Comparison of ENCODE assay signal across 11 mouse cellular contexts in the genomic region with DNA sequence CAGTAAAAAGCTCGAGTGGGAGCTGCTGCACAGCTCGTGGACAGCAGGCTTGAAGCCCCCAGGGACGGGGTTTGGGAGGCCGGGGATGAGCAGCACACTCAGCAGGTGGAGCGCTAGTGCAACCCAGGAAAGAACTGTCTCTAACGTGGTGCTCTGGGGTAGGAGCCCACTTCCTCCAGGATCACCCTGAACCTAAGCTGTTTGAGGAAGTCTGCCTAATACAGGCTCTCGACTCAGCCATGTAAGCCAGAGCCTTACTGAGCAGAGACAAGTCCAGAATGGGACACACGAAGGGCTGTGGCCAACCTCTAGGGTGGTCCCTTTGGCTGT. TPM values are rescaled to one million over a fixed set of nuclear protein-coding genes. Genes with fewer than 3 reads are reported as not detected.
DNase-seq lines count a peak whose midpoint lies in the region; ATAC-seq and TF ChIP-seq lines count a peak whose summit lies in the region.
"Had no signal": no experiment of that assay in that cellular context is flagged by ENCODE, and none has a peak within 500 bp of the region (broad histone marks: within the 10 kb centered on the region; RNA-seq: fewer than 3 reads in every experiment).

No protein-coding gene starts in this region.

- ATAC-seq in forebrain, embryonic 14.5 days, result 0 out of 2 replicates have a peak, but pooled peaks have one; percentile 4
- no peak for ATAC-seq in midbrain, postnatal 0 days (ENCODE audit: low FRiP score)

- H3K4me1 ChIP-seq in kidney, adult 2 months (ENCODE audit: control insufficient read depth, insufficient read depth, low read length), result peaks cover 21% of the 10 kb centered on the region
- H3K4me1 ChIP-seq in forebrain, embryonic 14.5 days (ENCODE audit: control insufficient read depth, insufficient read depth, low read length), result no peaks in the 10 kb centered on the region; the same call in 1 of the 2 replicates
- peaks cover 28% of the 10 kb centered on the region for H3K4me1 ChIP-seq in limb, embryonic 10.5 days
- peaks cover 9% of the 10 kb centered on the region; the same call in 1 of the 2 replicates for H3K4me1 ChIP-seq in midbrain, postnatal 0 days (ENCODE audit: insufficient read depth, low read length)

- H3K36me3 ChIP-seq in kidney, adult 2 months (ENCODE audit: control insufficient read depth, insufficient read depth, low read length), result no peaks in the 10 kb centered on the region
- H3K36me3 ChIP-seq in forebrain, embryonic 14.5 days (ENCODE audit: control insufficient read depth, insufficient read depth, low read length), result peaks cover 25% of the 10 kb centered on the region
- H3K36me3 ChIP-seq in limb, embryonic 10.5 days, result peaks cover 22% of the 10 kb centered on the region
- peaks cover 20% of the 10 kb centered on the region for H3K36me3 ChIP-seq in midbrain, postnatal 0 days (ENCODE audit: insufficient read depth, low read length)

- no peak overlapping the region for H3K4me2 ChIP-seq in forebrain, embryonic 14.5 days (ENCODE audit: low read length)
- H3K4me2 ChIP-seq in midbrain, postnatal 0 days (ENCODE audit: low read depth, low read length, poor library complexity, severe bottlenecking), result no peak overlapping the region

- H3K27me3 ChIP-seq in kidney, adult 2 months (replicated peaks; ENCODE audit: control insufficient read depth, insufficient read depth, low read length), result no peaks in the 10 kb centered on the region
- no peaks in the 10 kb centered on the region for H3K27me3 ChIP-seq in forebrain, embryonic 14.5 days (replicated peaks; ENCODE audit: control insufficient read depth, insufficient read depth, low read length)
- peaks cover 19% of the 10 kb centered on the region for H3K27me3 ChIP-seq in limb, embryonic 10.5 days (ENCODE audit: low read depth, poor library complexity, severe bottlenecking)
- no peaks in the 10 kb centered on the region; the same call in 1 of the 2 replicates for H3K27me3 ChIP-seq in midbrain, postnatal 0 days (ENCODE audit: insufficient read depth, low read length)

- 30% methylated on average over 8 of the region's 8 CpGs for WGBS in kidney, adult 2 months
- 50% methylated on average over 8 of the region's 8 CpGs for WGBS in forebrain, embryonic 14.5 days
- 67% methylated on average over 8 of the region's 8 CpGs for WGBS in limb, embryonic 10.5 days
- WGBS in midbrain, postnatal 0 days, result 40% methylated on average over 8 of the region's 8 CpGs

- H3K4me3 ChIP-seq in kidney, adult 2 months (ENCODE audit: insufficient read depth, low read depth, low read length), result no peak overlapping the region
- no peak overlapping the region for H3K4me3 ChIP-seq in forebrain, embryonic 14.5 days (ENCODE audit: low read depth, low read length)
- H3K4me3 ChIP-seq in limb, embryonic 10.5 days, result peak overlapping the region; percentile 23; the same call in 1 of the 2 replicates
- H3K4me3 ChIP-seq in midbrain, postnatal 0 days (ENCODE audit: low read depth, low read length), result no peak overlapping the region
- H3K4me3 ChIP-seq: embryonic facial prominence, embryonic 13.5 days had no signal

- no peak for TF ChIP-seq CTCF in kidney, adult 2 months (conservative IDR thresholded peaks at IDR 0.05; ENCODE audit: insufficient read depth, insufficient read length, low read depth, low read length)
- no peak for TF ChIP-seq CTCF in midbrain, postnatal 0 days (IDR thresholded peaks at IDR 0.05)

- no peak for TF ChIP-seq POLR2A in kidney, adult 2 months (IDR thresholded peaks at IDR 0.05; ENCODE audit: low read depth, low read length)

- no peak overlapping the region for H3K9ac ChIP-seq in forebrain, embryonic 14.5 days (ENCODE audit: low read length)
- H3K9ac ChIP-seq in midbrain, postnatal 0 days (replicated peaks; ENCODE audit: low read length, poor library complexity, severe bottlenecking), result 0 out of 2 replicates have a peak overlapping the region, but pooled peaks have one; percentile 14

- no peak for DNase-seq in kidney, adult 2 months
- no peak for DNase-seq in kidney, postnatal 10 days
- DNase-seq in forebrain, embryonic 14.5 days (ENCODE audit: low spot score), result no peak
- DNase-seq in limb, embryonic 10.5 days (ENCODE audit: low spot score), result no peak
- DNase-seq in midbrain, postnatal 0 days (ENCODE audit: low spot score), result no peak
- DNase-seq in frontal cortex, postnatal 25 days (ENCODE audit: low spot score in 2 of 2), result no peak
- no peak for DNase-seq in layer of hippocampus, postnatal 25 days (ENCODE audit: extremely low spot score in 1 of 2, low spot score in 1 of 2)
- no peak for DNase-seq in kidney, postnatal 25 days
- DNase-seq: right cerebral cortex, postnatal 4 days had no signal

- peak overlapping the region; percentile 89 for H3K27ac ChIP-seq in kidney, adult 2 months (ENCODE audit: insufficient read depth, low read depth, low read length)
- no peak overlapping the region for H3K27ac ChIP-seq in forebrain, embryonic 14.5 days (ENCODE audit: low read depth, low read length)
- H3K27ac ChIP-seq in limb, embryonic 10.5 days, result peak overlapping the region; percentile 83
- peak overlapping the region; percentile 8; the same call in 1 of the 2 replicates for H3K27ac ChIP-seq in midbrain, postnatal 0 days (ENCODE audit: low read depth, low read length)

- H3K9me3 ChIP-seq in forebrain, embryonic 14.5 days (replicated peaks; ENCODE audit: control insufficient read depth, low read length), result no peaks in the 10 kb centered on the region
- H3K9me3 ChIP-seq in limb, embryonic 10.5 days (replicated peaks), result no peaks in the 10 kb centered on the region
- no peaks in the 10 kb centered on the region for H3K9me3 ChIP-seq in midbrain, postnatal 0 days (ENCODE audit: low read length)
- H3K9me3 ChIP-seq: embryonic facial prominence, embryonic 13.5 days had no signal

RNA-seq across cellular contexts. Expression of gene Gcgr, which starts 8.4 kb away (rescaled TPM):
- polyA plus RNA-seq in kidney, adult 2 months (2012; rRNA removed), result 52.8 and 77.3 TPM in 2 replicates
- 0.14 TPM in 1 of 2 replicates, not detected in the other for polyA plus RNA-seq in forebrain, embryonic 14.5 days (2014; fragmentation: Nextera tagmentation; extraction: Ambion mirVana)
- 0.26 and 1.1 TPM in 2 replicates for polyA plus RNA-seq in limb, embryonic 10.5 days (2016; fragmentation: Nextera tagmentation; extraction: Ambion mirVana)
- 0.60 TPM in 1 of 2 replicates, not detected in the other for total RNA-seq in midbrain, postnatal 0 days (2014; rRNA removed)
- polyA plus RNA-seq in midbrain, postnatal 0 days (2015; fragmentation: Nextera tagmentation; extraction: Ambion mirVana), result 0.17 and 0.21 TPM in 2 replicates
- total RNA-seq in layer of hippocampus, postnatal 25 days (2021), result under 1 TPM; 0.15 to 0.19 TPM

RNA-seq across cellular contexts. Expression of gene Mcrip1, which starts 10.6 kb away (rescaled TPM):
- polyA plus RNA-seq in kidney, adult 2 months (2012; rRNA removed), result 129 and 131 TPM in 2 replicates
- 291 and 313 TPM in 2 replicates for polyA plus RNA-seq in forebrain, embryonic 14.5 days (2014; fragmentation: Nextera tagmentation; extraction: Ambion mirVana)
- 223 and 235 TPM in 2 replicates for polyA plus RNA-seq in limb, embryonic 10.5 days (2016; fragmentation: Nextera tagmentation; extraction: Ambion mirVana)
- 132 and 138 TPM in 2 replicates for total RNA-seq in midbrain, postnatal 0 days (2014; rRNA removed)
- polyA plus RNA-seq in midbrain, postnatal 0 days (2015; fragmentation: Nextera tagmentation; extraction: Ambion mirVana), result 243 and 270 TPM in 2 replicates
- total RNA-seq in layer of hippocampus, postnatal 25 days (2021), result 10 to 100 TPM; 86.1 to 86.5 TPM

RNA-seq across cellular contexts. Expression of gene Ppp1r27, which starts 12.0 kb away (rescaled TPM):
- 9.5 TPM in 1 of 2 replicates, not detected in the other for polyA plus RNA-seq in kidney, adult 2 months (2012; rRNA removed)
- polyA plus RNA-seq in forebrain, embryonic 14.5 days (2014; fragmentation: Nextera tagmentation; extraction: Ambion mirVana), result not detected in 2 replicates
- 0.25 and 0.26 TPM in 2 replicates for polyA plus RNA-seq in limb, embryonic 10.5 days (2016; fragmentation: Nextera tagmentation; extraction: Ambion mirVana)
- not detected in 2 replicates for total RNA-seq in midbrain, postnatal 0 days (2014; rRNA removed)
- not detected in 2 replicates for polyA plus RNA-seq in midbrain, postnatal 0 days (2015; fragmentation: Nextera tagmentation; extraction: Ambion mirVana)
- not detected for total RNA-seq in layer of hippocampus, postnatal 25 days (2021)
- polyA plus RNA-seq: brain, embryonic 14.5 days; embryonic facial prominence, embryonic 13.5 days had no signal

RNA-seq across cellular contexts. Expression of gene P4hb, which starts 34.1 kb away (rescaled TPM):
- 323 and 342 TPM in 2 replicates for polyA plus RNA-seq in kidney, adult 2 months (2012; rRNA removed)
- polyA plus RNA-seq in forebrain, embryonic 14.5 days (2014; fragmentation: Nextera tagmentation; extraction: Ambion mirVana), result 325 and 332 TPM in 2 replicates
- 613 and 656 TPM in 2 replicates for polyA plus RNA-seq in limb, embryonic 10.5 days (2016; fragmentation: Nextera tagmentation; extraction: Ambion mirVana)
- 161 and 165 TPM in 2 replicates for total RNA-seq in midbrain, postnatal 0 days (2014; rRNA removed)
- polyA plus RNA-seq in midbrain, postnatal 0 days (2015; fragmentation: Nextera tagmentation; extraction: Ambion mirVana), result 191 and 209 TPM in 2 replicates
- 100 to 1,000 TPM; 127 to 136 TPM for total RNA-seq in layer of hippocampus, postnatal 25 days (2021)

RNA-seq across cellular contexts. Expression of gene Arhgdia, which starts 42.5 kb away (rescaled TPM):
- 543 and 613 TPM in 2 replicates for polyA plus RNA-seq in kidney, adult 2 months (2012; rRNA removed)
- 449 and 481 TPM in 2 replicates for polyA plus RNA-seq in forebrain, embryonic 14.5 days (2014; fragmentation: Nextera tagmentation; extraction: Ambion mirVana)
- polyA plus RNA-seq in limb, embryonic 10.5 days (2016; fragmentation: Nextera tagmentation; extraction: Ambion mirVana), result 742 and 814 TPM in 2 replicates
- total RNA-seq in midbrain, postnatal 0 days (2014; rRNA removed), result 233 and 286 TPM in 2 replicates
- 390 and 417 TPM in 2 replicates for polyA plus RNA-seq in midbrain, postnatal 0 days (2015; fragmentation: Nextera tagmentation; extraction: Ambion mirVana)
- 100 to 1,000 TPM; 306 to 324 TPM for total RNA-seq in layer of hippocampus, postnatal 25 days (2021)

Comparison
In these comparisons a context has a peak if more than half of its experiments do, and no peak if none do; other contexts are left out.
1. RNA of gene Gcgr, which starts 8.4 kb away (polyA plus RNA-seq): 52.8 to 77.3 TPM in kidney, adult 2 months; 0.26 to 1.1 TPM in limb, embryonic 10.5 days, 0.17 to 0.21 TPM in midbrain, postnatal 0 days and 0.14 TPM in forebrain, embryonic 14.5 days; every median in the first group is over 10 times any median in the second.